Mouse (Mus musculus): ENCODE data around the gene Laptm5.

- TF ChIP-seq CTCF (conservative IDR thresholded peaks at IDR 0.05; ENCODE audit: low read length) = no peak
- TF ChIP-seq POU5F1 (IDR thresholded peaks at IDR 0.05; ENCODE audit: borderline replicate concordance, low read length) = no peak
Measured at GRCm38 (mm10) chr4:130978981-130979380, 66.1 kb downstream of the Laptm5 start.
